Mouse (Mus musculus): ENCODE measurements around the gene Slfn8.

DNA sequence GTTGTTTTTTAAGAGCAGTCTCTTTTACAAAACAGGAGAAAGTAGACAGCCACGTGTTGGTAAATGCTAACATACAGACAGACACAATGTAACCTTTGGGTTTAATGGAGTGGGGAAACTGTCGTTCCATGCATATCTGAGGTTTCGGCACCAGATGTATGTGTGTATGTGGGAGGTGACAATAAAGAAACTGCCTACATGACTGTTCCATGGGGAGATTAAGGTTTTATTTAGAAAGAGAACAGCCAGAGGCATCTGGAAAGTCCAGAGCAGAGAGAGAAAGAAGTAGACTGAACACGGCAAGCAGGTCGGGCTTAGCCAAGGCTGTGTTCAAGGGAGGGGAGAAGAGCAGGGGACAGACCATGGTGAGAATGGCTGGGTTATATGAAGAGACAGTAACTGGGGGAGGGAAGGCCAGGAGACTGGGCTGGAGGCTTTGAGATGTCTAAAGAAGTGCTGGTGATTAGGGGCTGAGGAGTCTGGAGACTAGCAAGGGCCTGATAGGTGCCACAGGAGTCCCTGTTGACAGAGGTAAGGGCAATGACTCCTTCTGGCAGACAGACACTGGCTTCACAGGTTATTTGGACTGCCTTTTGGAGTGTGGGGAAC lies 39.9 kb upstream of the Slfn8 start:
- TF ChIP-seq CTCF (IDR thresholded peaks at IDR 0.05; ENCODE audit: control insufficient read depth, insufficient read depth, insufficient replicate concordance, low read depth, low read length) (no peak), POLR2A (IDR thresholded peaks at IDR 0.05; ENCODE audit: control insufficient read depth, low read depth, low read length) (no peak)

Measured in testis, adult 2 months (tissue).